Mouse (Mus musculus) pancreas, adult 10 weeks (tissue): ENCODE results near the gene Abhd17a. TPM values are rescaled to one million over a fixed set of nuclear protein-coding genes. Genes with fewer than 3 reads are reported as not detected.

Source experiments
- polyA plus RNA-seq: library from polyadenylated mRNA; stranded (reverse); fragments of 350-450 nt; fragmentation: Illumina TruSeq; extraction: RNeasy Lipid Tissue Mini Kit (QIAGEN cat#74804); gene quantifications from one replicate; pipeline ENCODE4 v1.2.3, GENCODE M21; 2015; ENCODE audit warnings: low read depth, low replicate concordance; ENCODE audit not compliant: insufficient read depth

Gene Abhd17a
- 20.8 TPM for polyA plus RNA-seq

DNA sequence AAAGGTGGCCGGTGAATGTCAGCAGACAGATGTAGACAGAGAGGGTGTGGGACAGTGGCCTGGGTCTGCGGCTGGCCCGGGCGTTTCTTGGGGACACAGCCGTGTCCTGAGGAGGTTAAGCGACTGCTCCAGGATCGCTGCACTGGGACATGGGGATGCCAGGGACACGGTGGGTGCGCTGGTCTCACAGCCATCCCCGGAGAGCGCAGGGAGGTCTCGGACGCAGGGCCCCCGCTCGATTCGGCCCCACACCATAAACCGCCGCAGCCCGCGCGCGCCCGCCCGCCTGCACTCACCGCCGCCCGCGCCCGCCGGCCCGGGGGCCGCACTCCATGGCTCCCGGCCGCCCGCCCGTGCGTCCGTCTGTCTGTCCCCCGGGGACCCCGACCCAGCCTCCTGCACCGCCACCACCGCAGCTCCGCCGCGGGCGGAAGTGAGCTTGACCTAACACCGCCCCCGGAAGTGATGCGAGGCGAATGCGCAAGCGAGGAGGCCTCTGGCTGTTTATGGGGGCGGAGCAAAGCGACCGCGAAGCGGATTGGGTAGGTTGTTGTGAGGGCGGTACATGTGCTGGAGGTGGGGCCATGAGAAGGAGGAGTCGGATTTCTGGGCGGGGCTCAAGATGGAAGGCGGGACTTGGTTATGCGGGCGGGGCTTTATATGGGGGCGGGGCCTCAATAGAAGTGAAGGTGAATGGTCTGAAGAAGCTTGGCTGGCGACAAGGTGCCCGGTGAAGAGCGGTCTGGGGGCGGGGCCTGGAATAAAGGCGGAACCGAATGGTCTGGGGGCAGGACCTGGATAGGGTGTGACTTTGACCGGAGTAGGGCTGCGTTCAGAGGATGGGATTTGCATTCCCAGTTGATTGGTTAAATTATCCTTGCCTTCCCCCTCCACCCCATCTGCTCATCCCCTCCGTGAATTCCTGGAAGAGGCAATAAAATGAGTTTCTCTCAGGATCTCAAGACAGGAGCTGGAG lies at the start of gene Abhd17a:
Gene Abhd17a (minus strand): TSS at position 463 of the 976 bp plus-strand sequence.

DNA sequence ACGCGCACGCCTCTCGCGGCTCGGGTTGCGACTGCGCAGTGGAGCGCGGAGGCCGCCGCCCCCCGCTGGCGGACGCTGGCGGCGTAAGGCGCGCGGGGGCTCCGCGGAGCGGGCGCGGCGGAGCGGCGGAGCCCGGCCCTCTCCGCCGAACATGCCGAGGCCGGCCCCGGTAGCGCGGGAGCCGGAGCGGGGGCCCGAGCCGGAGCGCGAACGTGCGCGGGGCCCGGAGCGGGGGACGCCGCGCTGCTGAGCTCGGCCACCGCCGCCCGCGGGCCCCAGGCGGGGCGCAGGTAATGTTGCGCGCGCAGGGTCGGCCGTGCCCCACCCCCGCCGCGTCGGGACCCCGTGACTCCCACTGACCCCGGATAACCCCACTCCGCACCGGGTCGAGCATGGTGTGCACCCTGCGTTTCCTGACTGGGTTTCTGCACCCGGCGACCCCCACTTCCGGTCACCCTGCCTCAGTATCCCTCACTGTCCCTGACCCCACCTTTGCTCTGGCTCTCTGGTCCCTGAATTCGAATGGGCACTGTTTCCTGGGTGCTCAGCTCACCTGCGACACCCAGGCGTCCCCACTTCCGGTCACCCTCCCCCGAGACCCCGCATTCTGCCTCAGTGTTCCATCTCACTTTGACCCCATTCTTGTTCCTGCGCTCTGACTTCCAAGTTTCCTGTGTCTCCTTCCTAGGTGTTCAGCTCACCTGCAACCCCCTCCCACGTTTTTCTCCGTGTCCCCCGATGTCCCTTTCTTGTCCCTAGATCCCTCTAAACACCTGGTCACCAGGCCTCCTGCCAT lies 32.7 kb upstream of the Abhd17a start, which contains the start of gene Csnk1g2:
Gene Csnk1g2 (plus strand): TSS at position 178 of the 796 bp plus-strand sequence.

DNA sequence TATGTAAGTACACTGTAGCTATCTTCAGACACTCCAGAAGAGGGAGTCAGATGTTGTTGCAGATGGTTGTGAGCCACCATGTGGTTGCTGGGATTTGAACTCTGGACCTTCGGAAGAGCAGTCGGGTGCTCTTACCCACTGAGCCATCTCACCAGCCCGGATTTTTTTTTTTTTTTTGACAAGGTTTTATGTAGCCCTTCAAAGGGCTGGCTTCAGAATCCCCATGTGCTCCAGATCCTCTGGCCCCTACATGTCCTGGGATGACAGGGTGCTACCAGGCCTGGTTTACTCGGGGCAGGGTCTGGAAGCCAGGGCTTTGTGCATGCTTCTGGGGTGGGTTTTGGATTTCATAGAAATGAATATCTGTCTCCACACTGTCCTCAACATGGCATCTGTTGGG lies 15.6 kb upstream of the Abhd17a start, which contains the start of gene Gm49322:
Gene Gm49322 (plus strand): TSS at position 301 of the 400 bp plus-strand sequence.

DNA sequence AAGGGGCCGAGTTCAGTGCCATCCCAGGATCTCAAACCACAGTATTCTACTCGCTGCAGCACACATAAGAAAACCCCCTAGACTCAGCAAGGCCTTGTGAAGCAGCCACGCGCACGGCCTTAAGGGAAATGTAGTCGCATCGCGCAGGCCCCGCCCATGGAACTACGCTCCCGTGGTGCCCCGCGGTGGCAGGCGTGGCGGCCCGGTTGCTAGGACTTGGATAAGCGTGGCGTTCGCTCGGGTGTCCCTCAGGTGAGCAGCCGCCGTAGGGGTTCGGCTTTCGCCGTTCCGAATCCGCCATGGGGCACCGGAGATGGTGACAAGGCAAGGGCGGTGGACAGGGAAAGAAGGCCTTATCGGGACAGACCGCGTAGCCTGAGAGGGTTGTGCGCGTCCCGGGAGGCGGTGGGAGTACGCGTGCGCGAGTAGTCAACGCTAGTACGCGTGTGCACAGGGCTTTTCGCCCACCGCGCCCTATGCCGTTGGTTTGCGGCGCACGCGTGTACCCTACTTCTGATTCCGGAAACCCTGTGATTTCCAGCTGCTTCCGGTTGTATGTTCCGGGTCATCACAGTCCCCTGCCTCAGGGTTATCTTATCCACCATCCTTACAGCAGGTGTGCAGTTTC lies 12.7 kb upstream of the Abhd17a start, which contains the start of the genes Scamp4 and Adat3:
Gene Scamp4 (plus strand): TSS at position 175 of the 628 bp plus-strand sequence.
Gene Adat3 (plus strand): TSS at position 183 of the 628 bp plus-strand sequence.

DNA sequence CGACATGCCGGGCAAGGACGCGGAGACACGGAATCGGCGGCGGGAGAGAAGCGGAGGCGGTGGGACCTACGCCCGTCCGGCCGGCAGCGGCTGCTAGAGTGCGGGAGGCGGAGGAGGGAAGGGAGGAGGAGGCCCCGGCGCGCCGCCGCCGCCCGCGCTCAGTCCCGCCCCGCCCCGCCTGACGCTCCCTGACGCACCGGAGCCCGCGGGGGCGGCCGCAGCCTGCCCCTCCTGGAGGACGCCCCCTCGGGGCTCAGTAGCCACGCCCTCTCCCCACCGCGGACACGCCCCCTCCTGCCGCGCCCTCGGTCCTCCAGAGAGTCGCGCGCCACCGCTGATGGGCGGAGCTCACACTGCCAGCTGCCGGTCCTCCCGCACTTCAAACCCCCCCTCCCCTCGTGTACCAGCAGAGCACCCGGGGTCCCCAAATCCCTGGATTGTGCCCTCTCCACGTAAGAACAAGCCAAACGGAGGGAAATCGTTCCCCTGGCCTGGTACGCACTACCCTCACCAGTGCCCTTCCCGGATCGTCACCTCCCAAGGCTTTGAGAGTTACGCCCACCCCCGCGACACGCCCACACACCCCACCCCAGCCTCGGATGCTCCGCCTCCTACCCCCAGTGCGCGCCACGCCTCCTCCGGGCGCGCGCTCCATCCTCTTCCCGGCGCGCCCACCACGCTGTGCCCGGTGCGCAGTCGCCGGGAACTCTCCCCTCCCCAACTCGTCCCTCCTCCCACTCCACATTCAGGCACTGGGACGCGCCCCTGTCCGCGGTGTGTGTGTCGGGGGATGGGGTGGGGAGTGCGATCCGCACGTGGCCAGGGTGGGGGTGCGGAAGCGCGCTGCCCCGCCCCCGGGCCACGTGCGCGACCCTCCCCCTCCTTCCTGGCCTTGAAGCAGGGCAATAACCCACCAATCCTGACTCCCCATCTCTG lies 12.7 kb downstream of the Abhd17a start, which contains the start of gene Klf16:
Gene Klf16 (minus strand): TSS at position 127 of the 936 bp plus-strand sequence.

DNA sequence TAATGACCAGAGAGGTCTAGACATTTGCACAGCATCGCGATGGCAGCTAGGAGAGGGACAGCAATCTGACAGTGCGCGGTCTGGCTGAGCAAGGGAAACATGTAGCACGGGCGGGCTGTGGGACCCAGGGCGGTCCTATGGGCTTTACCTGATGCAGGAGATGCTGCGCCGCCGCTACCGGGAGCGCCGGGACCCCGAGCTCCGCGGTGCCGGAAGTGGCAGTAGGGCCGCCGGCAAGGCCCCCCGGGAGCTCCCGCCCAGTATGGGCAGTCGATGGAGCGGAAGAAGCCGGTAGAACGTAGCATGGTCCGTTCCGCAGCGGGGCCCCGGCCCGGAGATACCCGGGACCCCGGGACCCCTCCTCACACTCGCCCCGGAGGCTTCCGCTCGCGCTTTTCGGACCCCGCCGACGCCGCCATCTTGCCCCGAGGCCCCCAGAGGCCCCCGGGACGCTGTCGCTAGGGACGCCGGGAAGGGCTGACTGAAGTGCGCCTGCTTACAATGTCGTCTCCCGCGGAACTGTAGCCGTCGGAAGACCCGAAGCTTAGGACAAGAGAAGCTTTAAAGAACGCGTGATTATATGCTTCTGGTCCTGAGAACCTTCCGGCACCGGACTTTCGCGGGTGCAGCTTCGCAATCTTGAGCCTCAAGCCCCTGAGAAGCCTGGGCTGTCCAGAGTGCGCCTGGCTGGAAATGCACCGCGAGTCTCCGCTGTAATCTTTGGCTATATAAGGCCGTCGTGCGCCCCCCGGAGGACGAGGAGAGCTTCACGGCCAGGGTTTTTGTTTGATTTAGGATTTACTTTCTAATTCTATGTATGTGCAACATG lies 28.8 kb downstream of the Abhd17a start, which contains the start of gene Rexo1:
Gene Rexo1 (minus strand): TSS at position 445 of the 829 bp plus-strand sequence.

DNA sequence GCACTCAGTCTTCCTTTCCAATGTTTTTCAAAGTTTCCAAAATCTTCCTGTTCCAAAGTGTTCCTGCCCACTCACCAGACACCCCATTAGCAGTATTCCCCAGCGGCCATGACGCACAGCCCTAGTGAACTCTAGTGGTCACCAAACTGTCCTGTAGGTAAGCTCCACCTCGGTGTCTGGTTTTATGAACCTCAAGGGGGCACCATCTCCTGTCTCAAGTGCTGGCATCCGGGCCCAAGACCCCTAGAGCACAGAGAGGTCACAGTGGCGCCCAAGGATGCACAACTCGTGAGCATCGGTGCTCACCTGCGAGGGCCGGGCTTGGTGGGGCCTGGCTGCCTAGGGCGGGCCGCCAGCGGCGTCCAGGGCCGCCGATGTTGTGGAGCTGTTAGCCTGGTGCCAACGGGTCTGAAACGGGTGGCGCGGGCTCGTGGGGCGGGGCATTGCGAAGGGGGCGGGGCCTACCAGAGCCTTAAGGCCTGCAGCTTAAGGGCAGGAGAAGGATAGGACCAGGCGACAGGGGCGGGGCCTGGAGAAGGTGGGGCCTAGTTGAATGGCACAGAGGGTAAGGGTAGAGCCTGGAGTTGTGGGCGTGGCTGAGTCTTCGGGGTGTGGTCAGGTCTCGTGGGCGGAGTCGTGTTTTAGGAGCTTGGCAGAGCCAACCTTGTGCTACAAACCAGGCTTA lies 51.3 kb downstream of the Abhd17a start, which contains the start of gene Atp8b3:
Gene Atp8b3 (minus strand): TSS at position 415 of the 685 bp plus-strand sequence.

Other genes with a start within 250 kb of the Abhd17a start
- 5.9 TPM for gene Adamtsl5, start 241.9 kb downstream of the Abhd17a start, polyA plus RNA-seq
- 0.61 TPM for gene Plk5, start 233.9 kb downstream of the Abhd17a start, polyA plus RNA-seq
- gene Mex3d, start 202.7 kb downstream of the Abhd17a start, polyA plus RNA-seq: 1.3 TPM
- 25.4 TPM for gene Mbd3, start 190.8 kb downstream of the Abhd17a start, polyA plus RNA-seq
- gene Uqcr11, start 183.5 kb downstream of the Abhd17a start, polyA plus RNA-seq: 156 TPM
- 9.6 TPM for gene Tcf3, start 156.7 kb downstream of the Abhd17a start, polyA plus RNA-seq
- not detected for gene Onecut3, start 95.5 kb downstream of the Abhd17a start, polyA plus RNA-seq
- not detected for gene Atp8b3, start 51.2 kb downstream of the Abhd17a start, polyA plus RNA-seq
- 6.7 TPM for gene Rexo1, start 28.8 kb downstream of the Abhd17a start, polyA plus RNA-seq
- 3.2 TPM for gene Klf16, start 13.0 kb downstream of the Abhd17a start, polyA plus RNA-seq
- 17.1 TPM for gene Scamp4, start 12.5 kb upstream of the Abhd17a start, polyA plus RNA-seq
- gene Adat3, start 12.5 kb upstream of the Abhd17a start, polyA plus RNA-seq: not detected
- 1.0 TPM for gene Gm49322, start 15.7 kb upstream of the Abhd17a start, polyA plus RNA-seq
- 47.7 TPM for gene Csnk1g2, start 32.5 kb upstream of the Abhd17a start, polyA plus RNA-seq
- 7.6 TPM for gene Btbd2, start 66.7 kb upstream of the Abhd17a start, polyA plus RNA-seq
- gene Mknk2, start 87.8 kb upstream of the Abhd17a start, polyA plus RNA-seq: 15.8 TPM
- 3.8 TPM for gene Mob3a, start 111.6 kb upstream of the Abhd17a start, polyA plus RNA-seq
- gene Izumo4, start 111.8 kb upstream of the Abhd17a start, polyA plus RNA-seq: 24.6 TPM
- 48.4 TPM for gene Ap3d1, start 151.9 kb upstream of the Abhd17a start, polyA plus RNA-seq
- gene Dot1l, start 164.9 kb upstream of the Abhd17a start, polyA plus RNA-seq: 7.8 TPM
- 9.5 TPM for gene Sf3a2, start 207.9 kb upstream of the Abhd17a start, polyA plus RNA-seq
- 17.7 TPM for gene Plekhj1, start 208.3 kb upstream of the Abhd17a start, polyA plus RNA-seq
- gene Amh, start 214.9 kb upstream of the Abhd17a start, polyA plus RNA-seq: not detected
- gene Jsrp1, start 223.2 kb upstream of the Abhd17a start, polyA plus RNA-seq: not detected
- 185 TPM for gene Oaz1, start 236.3 kb upstream of the Abhd17a start, polyA plus RNA-seq